Mouse (Mus musculus): ENCODE measurements at regions not wholly inside any gene's neighbourhood (a gene's known extent, or its start where the extent isn't known, plus 50 kb on each side); places are given as distances from the start of the nearest gene placed in this dataset.

DNA sequence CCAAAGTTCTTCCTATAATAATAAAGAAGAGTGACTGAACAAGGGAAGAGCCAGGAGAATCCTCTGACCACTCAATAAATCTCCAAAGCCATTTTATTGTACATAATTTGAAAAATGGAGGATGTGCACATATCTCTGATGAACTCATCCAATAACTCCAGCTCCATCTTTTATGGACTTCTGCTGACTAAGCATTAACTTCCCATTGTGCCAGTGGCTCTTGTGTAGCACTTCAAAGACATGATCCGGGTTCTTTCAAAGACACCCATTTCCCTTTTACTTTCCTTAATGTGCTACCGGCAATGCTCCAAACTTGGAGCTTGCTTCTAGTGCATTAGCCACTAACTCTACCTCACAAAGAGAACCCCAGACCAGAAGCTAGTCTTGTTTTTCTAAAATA is 112.7 kb upstream of the Gm4737 start:
- no peak for TF ChIP-seq CTCF (IDR thresholded peaks at IDR 0.05)
- TF ChIP-seq EP300 (IDR thresholded peaks at IDR 0.05) = no peak

Data from lung, postnatal 0 days (tissue).